Mouse (Mus musculus) WW6 (cell line): Measurements from ENCODE around the gene Ppp1r1b.
"Not testable (repeated sequence)": the region's sequence is repeated elsewhere in the genome, so short reads cannot be mapped to it uniquely, and the experiment has no call there.

Experiments used
- DNase-seq: peaks from one replicate; pipeline ENCODE4 v3.0.0-alpha.2; 2013; ENCODE audit warnings: low read depth, low spot score

The Ppp1r1b gene

GRCm38 (mm10) chr11:98372406-98372805 lies 24.2 kb downstream of the Ppp1r1b start:
- DNase-seq = no peak

- DNase-seq = no peak
Observed at GRCm38 (mm10) chr11:98373244-98373643, 25.0 kb downstream of the Ppp1r1b start.

GRCm38 (mm10) chr11:98374266-98374665 lies 26.1 kb downstream of the Ppp1r1b start:
- no peak for DNase-seq

GRCm38 (mm10) chr11:98376756-98377155 lies 28.6 kb downstream of the Ppp1r1b start:
- DNase-seq = no peak

- no peak for DNase-seq
Observed at GRCm38 (mm10) chr11:98377787-98378186, 29.6 kb downstream of the Ppp1r1b start.

- no peak for DNase-seq
Observed at GRCm38 (mm10) chr11:98379379-98379778, 31.2 kb downstream of the Ppp1r1b start.

GRCm38 (mm10) chr11:98380106-98380505 lies 31.9 kb downstream of the Ppp1r1b start:
- no peak for DNase-seq

GRCm38 (mm10) chr11:98381651-98382050 lies 33.4 kb downstream of the Ppp1r1b start:
- DNase-seq = no peak

- DNase-seq = not testable (repeated sequence)
Observed at GRCm38 (mm10) chr11:98382405-98382804, 34.2 kb downstream of the Ppp1r1b start.

- no peak for DNase-seq
Observed at GRCm38 (mm10) chr11:98383261-98384030, 35.2 kb downstream of the Ppp1r1b start, which contains the start of gene Tcap. TSS of gene Tcap (plus strand) at chr11:98383811.

- DNase-seq = no peak
Observed at GRCm38 (mm10) chr11:98384216-98384615, 36.0 kb downstream of the Ppp1r1b start.

GRCm38 (mm10) chr11:98384721-98385637 lies 36.8 kb downstream of the Ppp1r1b start:
- DNase-seq = no peak

- no peak for DNase-seq
Observed at GRCm38 (mm10) chr11:98385638-98386585, 37.7 kb downstream of the Ppp1r1b start, which contains the start of gene Pnmt. TSS of gene Pnmt (plus strand) at chr11:98386450.

GRCm38 (mm10) chr11:98386596-98386995 lies 38.4 kb downstream of the Ppp1r1b start:
- no peak for DNase-seq

GRCm38 (mm10) chr11:98387056-98387577 lies 38.9 kb downstream of the Ppp1r1b start:
- DNase-seq = no peak

GRCm38 (mm10) chr11:98388282-98388681 lies 40.1 kb downstream of the Ppp1r1b start:
- DNase-seq = no peak

GRCm38 (mm10) chr11:98389221-98389780 lies 41.1 kb downstream of the Ppp1r1b start:
- no peak for DNase-seq

GRCm38 (mm10) chr11:98390141-98390540 lies 41.9 kb downstream of the Ppp1r1b start:
- no peak for DNase-seq

- DNase-seq = no peak
Observed at GRCm38 (mm10) chr11:98392034-98392433, 43.8 kb downstream of the Ppp1r1b start.

GRCm38 (mm10) chr11:98392645-98393044 lies 44.4 kb downstream of the Ppp1r1b start:
- no peak for DNase-seq

GRCm38 (mm10) chr11:98393317-98393716 lies 45.1 kb downstream of the Ppp1r1b start:
- no peak for DNase-seq
